Mouse (Mus musculus) left cerebral cortex, adult 11 months (tissue): ENCODE measurements at regions not wholly inside any gene's neighbourhood (a gene's known extent, or its start where the extent isn't known, plus 50 kb on each side); places are given as distances from the start of the nearest gene placed in this dataset.

ENCODE experiments used
- DNase-seq: peaks from one replicate; pipeline ENCODE4 v3.0.0; 2022; ENCODE audit warnings: low spot score

GRCm38 (mm10) chr7:136798605-136799004, 95.8 kb upstream of the Mgmt start:
- no peak for DNase-seq

DNA sequence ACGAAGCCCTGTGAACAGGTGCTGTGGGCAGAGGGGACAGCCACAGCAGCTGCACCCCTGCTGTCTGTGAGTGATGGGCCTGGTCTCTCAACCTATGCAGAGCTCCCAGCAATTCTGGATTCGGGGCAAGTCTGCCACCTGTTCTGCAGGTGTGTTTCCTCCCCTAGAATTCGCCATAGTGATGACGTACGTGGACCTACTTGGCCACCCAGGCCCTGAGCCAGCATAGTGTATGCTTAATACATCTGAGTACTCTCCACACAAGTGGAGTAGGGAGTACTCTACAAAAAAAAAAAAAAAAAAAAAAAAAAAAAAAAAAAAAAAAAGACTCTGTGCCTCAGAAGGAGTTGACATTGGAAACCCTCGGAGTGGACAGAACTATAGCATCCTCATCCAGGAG, 87.3 kb upstream of the Mgmt start:
- no peak for DNase-seq

DNA sequence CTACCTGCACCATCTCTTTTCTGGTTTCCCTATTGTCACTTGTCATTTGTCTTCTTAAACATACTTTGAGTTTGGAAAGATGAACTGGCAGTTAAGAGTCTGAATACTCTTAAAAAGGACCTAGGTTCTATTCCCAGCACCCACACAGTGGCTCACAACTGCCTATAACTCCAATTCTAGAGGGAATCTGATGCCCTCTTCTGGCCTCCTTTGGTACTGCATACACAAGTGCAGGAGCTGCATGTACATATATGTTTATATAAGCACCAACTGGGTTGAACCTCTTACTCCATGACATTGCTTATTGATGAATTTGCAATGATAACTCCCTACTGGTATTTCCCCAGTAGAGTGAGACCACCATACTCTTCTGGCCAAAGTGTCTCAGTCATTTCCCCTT, 86.4 kb upstream of the Mgmt start:
- DNase-seq, result no peak

DNA sequence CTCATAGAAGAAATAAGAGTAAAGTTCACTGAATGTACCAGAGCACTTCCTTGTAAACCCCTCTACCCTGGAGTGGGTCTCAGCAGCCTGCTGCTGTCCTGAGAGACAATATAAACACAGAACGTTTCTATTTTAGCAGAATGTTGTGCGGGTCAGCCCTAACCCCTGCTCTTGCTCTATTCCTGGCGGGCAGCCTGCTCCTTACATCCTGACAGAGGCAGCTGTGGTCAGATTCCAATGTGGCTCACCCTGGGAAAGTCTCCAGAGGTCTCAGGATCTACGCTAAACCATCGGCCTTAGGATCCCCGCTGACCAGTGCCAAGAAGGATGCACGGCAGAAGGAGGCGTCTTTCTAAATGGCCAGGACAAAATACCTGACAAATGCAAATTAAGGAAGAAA, 84.8 kb upstream of the Mgmt start:
- no peak for DNase-seq

DNA sequence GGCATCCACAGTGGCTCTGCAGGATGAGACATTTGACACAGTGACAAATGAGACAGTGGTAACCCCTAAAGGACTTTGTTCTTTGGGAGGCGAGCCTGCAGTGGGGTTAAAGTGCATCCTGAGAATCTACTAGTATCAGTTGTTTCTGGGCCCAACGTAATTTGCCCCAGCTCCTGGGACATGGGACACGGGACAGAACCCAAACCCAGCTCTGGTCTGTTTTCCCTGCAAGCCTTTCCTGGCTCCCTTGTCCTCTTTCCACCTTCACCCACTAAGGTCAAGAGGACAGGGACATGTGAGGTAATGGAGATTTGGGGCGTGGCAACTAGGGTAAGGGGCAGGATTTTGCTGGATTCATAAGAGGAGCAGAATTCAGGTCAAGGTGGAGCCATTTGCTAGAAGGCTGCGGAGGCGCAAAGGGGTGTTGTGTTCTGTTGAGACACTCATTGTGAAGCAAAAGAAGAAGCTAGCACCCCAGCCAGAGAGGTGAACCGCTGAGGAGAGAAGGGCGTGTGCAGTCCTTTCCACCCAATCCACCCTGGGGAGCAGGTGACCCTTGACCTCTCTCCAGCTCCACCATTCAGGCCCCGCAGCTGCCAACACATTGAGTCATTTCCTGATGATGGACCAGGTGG, 80.6 kb upstream of the Mgmt start:
- no peak for DNase-seq

DNA sequence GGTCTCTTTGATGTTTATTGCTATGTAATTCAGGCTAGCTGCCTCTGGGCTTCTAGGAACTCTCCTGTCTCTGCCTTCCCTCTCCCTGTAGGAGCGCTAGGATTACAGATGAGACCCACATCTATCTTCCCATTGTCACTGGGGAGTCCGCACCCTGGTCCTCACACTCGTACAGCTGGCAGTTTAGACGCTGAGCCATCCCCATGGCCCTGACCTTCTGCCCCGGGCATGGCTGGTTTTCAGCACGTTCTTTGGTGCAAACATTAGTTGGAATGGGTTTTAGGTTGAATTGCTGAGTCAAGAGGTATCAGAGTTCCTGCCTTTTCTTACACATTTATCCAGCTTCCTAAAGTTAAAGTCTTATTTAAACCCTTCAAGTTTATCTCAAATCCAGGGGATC, 79.7 kb upstream of the Mgmt start:
- no peak for DNase-seq

- no peak for DNase-seq
These were observed 74.1 kb upstream of the Mgmt start for GRCm38 (mm10) chr7:136820291-136820690.

DNA sequence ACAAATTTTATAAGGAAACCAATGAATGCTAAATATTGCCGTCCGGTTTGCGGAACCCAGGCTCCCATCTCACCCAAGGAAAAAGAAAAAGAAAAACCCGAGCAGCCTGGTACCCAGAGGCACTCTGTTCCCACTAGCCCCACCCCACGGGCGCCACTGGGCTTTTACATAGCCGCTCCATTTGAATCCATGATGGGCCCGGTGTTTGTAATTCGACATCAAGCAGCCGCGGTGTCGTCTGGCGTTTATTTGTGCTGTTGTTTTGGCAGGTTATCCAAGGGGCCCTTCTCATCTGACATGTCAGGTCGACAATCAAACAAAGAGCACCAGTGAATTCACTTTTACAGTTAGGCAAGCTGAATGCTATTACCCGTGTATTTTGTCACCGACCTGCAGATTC, 68.8 kb upstream of the Mgmt start:
- no peak for DNase-seq

GRCm38 (mm10) chr7:136829621-136830313, 64.6 kb upstream of the Mgmt start:
- no peak for DNase-seq

- no peak for DNase-seq
These were observed 62.0 kb upstream of the Mgmt start for GRCm38 (mm10) chr7:136832419-136832818.

DNA sequence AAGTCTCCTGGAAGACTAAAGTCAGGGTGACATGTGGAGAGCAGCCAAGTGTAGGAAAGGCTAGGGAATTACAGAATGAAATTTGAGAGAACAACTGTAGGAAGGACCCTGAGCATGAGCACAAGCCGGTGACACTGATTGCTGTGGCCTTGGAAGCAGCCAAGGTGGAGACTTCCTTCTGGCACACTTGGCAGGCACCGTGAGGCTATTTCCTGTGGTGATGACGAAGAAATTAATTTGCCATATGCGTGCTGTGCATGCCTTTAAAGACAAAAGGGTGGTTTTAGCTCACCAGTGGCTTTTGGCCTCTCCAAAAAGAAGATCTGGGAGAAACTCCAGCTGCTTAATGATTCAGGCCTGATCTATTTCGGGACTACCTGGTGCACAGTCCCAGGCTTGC, 55.4 kb upstream of the Mgmt start:
- no peak for DNase-seq

DNA sequence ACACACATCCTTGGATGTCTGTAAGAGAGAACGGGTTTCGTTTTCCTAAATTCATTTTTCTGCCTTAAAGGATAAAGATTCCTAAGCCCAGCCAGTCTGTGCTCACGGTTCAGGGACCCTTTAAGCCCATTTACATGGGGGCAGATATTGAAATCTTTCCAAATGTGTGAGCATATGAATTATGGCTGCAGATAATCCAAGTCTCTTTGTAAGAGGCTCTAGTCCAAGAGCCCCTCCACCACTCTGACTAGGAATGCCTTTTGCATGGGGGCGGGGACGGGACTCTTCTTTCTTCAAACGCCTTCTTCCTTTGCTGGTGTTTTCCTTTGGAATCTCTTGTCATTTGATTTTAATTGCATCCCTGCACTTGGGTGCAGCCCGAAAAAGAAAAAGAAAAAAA, 54.2 kb upstream of the Mgmt start:
- no peak for DNase-seq

- no peak for DNase-seq
These were observed 51.7 kb upstream of the Mgmt start for GRCm38 (mm10) chr7:136842751-136843150.

DNA sequence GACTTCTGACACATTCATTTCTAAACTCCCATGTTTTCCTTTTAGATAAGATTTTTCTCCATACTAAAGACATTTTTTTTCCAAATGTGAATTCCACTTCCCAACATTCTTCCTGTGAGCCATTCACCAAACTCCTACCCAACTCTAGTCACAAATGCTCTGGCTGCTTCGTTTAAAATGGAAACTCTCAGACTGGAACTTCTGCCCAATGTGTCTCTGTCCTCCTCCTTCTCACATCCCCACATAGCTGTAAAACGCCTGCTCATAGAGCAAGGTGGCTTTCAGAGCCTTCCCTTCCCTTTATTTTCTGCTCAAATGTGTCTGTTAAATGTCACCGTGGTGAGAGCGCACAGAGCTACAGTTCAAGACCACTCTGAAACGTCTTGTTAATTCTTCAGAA, 50.1 kb upstream of the Mgmt start:
- DNase-seq, result no peak
